In the genomic region with DNA sequence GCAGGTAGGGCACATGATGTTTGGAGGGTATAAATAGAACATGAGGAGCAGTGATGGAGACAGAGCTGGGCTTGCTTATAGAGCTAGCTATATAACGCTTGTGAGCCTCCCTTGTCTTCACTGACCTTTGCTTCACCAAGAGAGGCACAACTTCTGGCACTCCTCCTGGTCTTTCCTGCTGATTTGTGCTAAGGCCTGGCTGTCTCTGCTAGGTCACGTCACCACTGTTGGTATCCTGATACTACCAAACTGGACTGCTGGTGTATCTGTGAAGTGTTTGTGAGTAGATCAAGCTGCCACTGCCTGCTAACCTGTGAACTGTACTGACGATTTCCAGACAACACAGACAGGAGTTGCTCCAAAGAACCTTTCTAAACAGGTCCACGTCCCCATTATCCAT, we compare ENCODE assay signal across 27 mouse cellular contexts. TPM values are rescaled to one million over a fixed set of nuclear protein-coding genes. Genes with fewer than 3 reads are reported as not detected.
DNase-seq lines count a peak whose midpoint lies in the region; ATAC-seq and TF ChIP-seq lines count a peak whose summit lies in the region.
"Had no signal": no experiment of that assay in that cellular context is flagged by ENCODE, and none has a peak within 500 bp of the region (broad histone marks: within the 10 kb centered on the region; RNA-seq: fewer than 3 reads in every experiment).

No protein-coding gene starts in this region.

- TF ChIP-seq POLR2A in lung, adult 2 months (IDR thresholded peaks at IDR 0.05; ENCODE audit: borderline replicate concordance, extremely low read depth, low read depth, low read length) = no peak

- 35% methylated on average over 4 of the region's 4 CpGs for WGBS in heart, embryonic 10.5 days
- WGBS in lung, adult 2 months = 65% methylated on average over 4 of the region's 4 CpGs

- no peak for TF ChIP-seq CTCF in lung, adult 2 months (IDR thresholded peaks at IDR 0.05; ENCODE audit: insufficient read depth, low read length)

- no peaks in the 10 kb centered on the region for H3K9me3 ChIP-seq in heart, embryonic 10.5 days
- H3K9me3 ChIP-seq: embryonic facial prominence, embryonic 10.5 days; midbrain, embryonic 13.5 days; neural tube, embryonic 13.5 days had no signal

- H3K4me3 ChIP-seq in heart, embryonic 10.5 days = no peak overlapping the region
- H3K4me3 ChIP-seq in lung, adult 2 months (replicated peaks; ENCODE audit: extremely low read depth, low read depth, low read length) = no peak overlapping the region
- H3K4me3 ChIP-seq: embryonic facial prominence, embryonic 10.5 days; midbrain, embryonic 13.5 days; neural tube, embryonic 13.5 days had no signal

- 0 out of 2 replicates have a peak, but pooled peaks have one; percentile 45 for ATAC-seq in cerebellum, adult (ENCODE audit: insufficient number of reproducible peaks, low FRiP score, low TSS enrichment)
- ATAC-seq: hindbrain, embryonic 16.5 days; lung, postnatal 0 days; midbrain, embryonic 13.5 days had no signal

- no peak for DNase-seq in cerebellum, adult 11 months
- no peak for DNase-seq in heart, embryonic 10.5 days (ENCODE audit: low spot score)
- DNase-seq in heart, postnatal 14 days = no peak
- DNase-seq in lung, postnatal 36 days = peak; percentile 6
- no peak for DNase-seq in lung, adult 2 months
- DNase-seq in embryo, embryonic 9.5 days (ENCODE audit: extremely low spot score) = no peak
- no peak for DNase-seq in adrenal gland, adult 8-10 months
- DNase-seq: adrenal gland, postnatal 10 days; gastrocnemius, postnatal 10 days; kidney, adult 11 months; kidney, postnatal 14 days; layer of hippocampus, adult 9-11 months; thymus, postnatal 36 days had no signal

- peaks cover 47% of the 10 kb centered on the region for H3K4me1 ChIP-seq in heart, embryonic 10.5 days
- peaks cover 3% of the 10 kb centered on the region; the same call in 1 of the 2 replicates for H3K4me1 ChIP-seq in lung, adult 2 months (ENCODE audit: control insufficient read depth, insufficient read depth, low read length)
- H3K4me1 ChIP-seq: neural tube, embryonic 13.5 days had no signal

- peaks cover 39% of the 10 kb centered on the region for H3K36me3 ChIP-seq in heart, embryonic 10.5 days

- intact Hi-C loops in heart, postnatal 14 days (cut with DNase I) = no loop called here

- H3K27me3 ChIP-seq in heart, embryonic 10.5 days (ENCODE audit: insufficient read depth, poor library complexity, severe bottlenecking) = no peaks in the 10 kb centered on the region
- H3K27me3 ChIP-seq: midbrain, embryonic 13.5 days; neural tube, embryonic 13.5 days had no signal

- H3K27ac ChIP-seq in heart, embryonic 10.5 days = 0 out of 2 replicates have a peak overlapping the region, but pooled peaks have one; percentile 23
- H3K27ac ChIP-seq: embryonic facial prominence, embryonic 10.5 days; liver, embryonic 14.5 days; midbrain, embryonic 13.5 days; neural tube, embryonic 13.5 days had no signal

RNA-seq across cellular contexts. Expression of a gene that starts 16.3 kb away (rescaled TPM):
- 0.22 and 0.25 TPM in 2 replicates for polyA plus RNA-seq in heart, embryonic 10.5 days (2016; fragmentation: Nextera tagmentation; extraction: Ambion mirVana)
- under 1 TPM in 1 of 2 experiments, not detected in 1; 0.20 TPM for total RNA-seq in heart, postnatal 14 days (2021)
- 1.5 and 1.7 TPM in 2 replicates for polyA plus RNA-seq in lung, adult 2 months (2012; rRNA removed)
- total RNA-seq in adrenal gland, adult 8-10 months (2022) = under 1 TPM; 0.23 to 0.73 (median 0.33) TPM
- total RNA-seq: hematopoietic stem cell, adult 5-6 weeks had no signal

RNA-seq across cellular contexts. Expression of a gene that starts 18.8 kb away (rescaled TPM):
- not detected in 2 replicates for polyA plus RNA-seq in heart, embryonic 10.5 days (2016; fragmentation: Nextera tagmentation; extraction: Ambion mirVana)
- total RNA-seq in heart, postnatal 14 days (2021) = under 1 TPM in 1 of 2 experiments, not detected in 1; 0.10 TPM
- polyA plus RNA-seq in lung, adult 2 months (2012; rRNA removed) = 0.07 and 0.09 TPM in 2 replicates
- under 1 TPM in 3 of 4 experiments, not detected in 1; 0.08 to 0.17 (median 0.12) TPM for total RNA-seq in adrenal gland, adult 8-10 months (2022)
- total RNA-seq: left cerebral cortex, adult 8-10 months; megakaryocyte progenitor cell, adult 5-6 weeks had no signal
- polyA plus RNA-seq: forebrain, embryonic 11.5 days; hindbrain, embryonic 16.5 days; limb, embryonic 11.5 days; liver, embryonic 14.5 days; lung, postnatal 0 days; spleen, adult 2 months had no signal

RNA-seq across cellular contexts. Expression of a gene that starts 23.2 kb away (rescaled TPM):
- 63.7 and 69.6 TPM in 2 replicates for polyA plus RNA-seq in heart, embryonic 10.5 days (2016; fragmentation: Nextera tagmentation; extraction: Ambion mirVana)
- 10 to 100 TPM; 50.9 to 52.3 TPM for total RNA-seq in heart, postnatal 14 days (2021)
- 138 and 144 TPM in 2 replicates for polyA plus RNA-seq in lung, adult 2 months (2012; rRNA removed)
- 10 to 100 TPM; 66.1 to 78.0 (median 76.2) TPM for total RNA-seq in adrenal gland, adult 8-10 months (2022)

RNA-seq across cellular contexts. Expression of a gene that starts 23.3 kb away (rescaled TPM):
- not detected in 2 replicates for polyA plus RNA-seq in heart, embryonic 10.5 days (2016; fragmentation: Nextera tagmentation; extraction: Ambion mirVana)
- total RNA-seq in heart, postnatal 14 days (2021) = not detected
- polyA plus RNA-seq in lung, adult 2 months (2012; rRNA removed) = not detected in 2 replicates
- total RNA-seq in adrenal gland, adult 8-10 months (2022) = not detected
- total RNA-seq: adrenal gland, postnatal 10 days; gastrocnemius, postnatal 10 days; hematopoietic stem cell, adult 5-6 weeks; left cerebral cortex, adult 8-10 months; megakaryocyte progenitor cell, adult 5-6 weeks had no signal
- polyA plus RNA-seq: forebrain, embryonic 11.5 days; limb, embryonic 11.5 days; liver, embryonic 14.5 days; lung, postnatal 0 days; neural tube, embryonic 13.5 days; spleen, adult 2 months; stomach, embryonic 14.5 days had no signal

RNA-seq across cellular contexts. Expression of a gene that starts 36.0 kb away (rescaled TPM):
- 39.7 and 39.9 TPM in 2 replicates for polyA plus RNA-seq in heart, embryonic 10.5 days (2016; fragmentation: Nextera tagmentation; extraction: Ambion mirVana)
- total RNA-seq in heart, postnatal 14 days (2021) = 10 to 100 TPM; 11.6 to 13.3 TPM
- 17.5 and 22.8 TPM in 2 replicates for polyA plus RNA-seq in lung, adult 2 months (2012; rRNA removed)
- 10 to 100 TPM; 16.9 to 28.8 (median 22.5) TPM for total RNA-seq in adrenal gland, adult 8-10 months (2022)
